In genomic region chr7:133011611-133012010, GRCm38 (mm10) we compare ENCODE assay signal across 10 mouse cellular contexts.
DNase-seq lines count a peak whose midpoint lies in the region; ATAC-seq and TF ChIP-seq lines count a peak whose summit lies in the region.
"Had no signal": no experiment of that assay in that cellular context is flagged by ENCODE, and none has a peak within 500 bp of the region (broad histone marks: within the 10 kb centered on the region; RNA-seq: fewer than 3 reads in every experiment).

No protein-coding gene starts in this region.

- peaks cover 90% of the 10 kb centered on the region for H3K4me1 ChIP-seq in heart, embryonic 12.5 days (replicated peaks)
- H3K4me1 ChIP-seq in lung, postnatal 0 days (ENCODE audit: insufficient read depth, low read depth, low read length), result peaks cover 3% of the 10 kb centered on the region; the same call in 1 of the 2 replicates
- H3K4me1 ChIP-seq in hindbrain, embryonic 15.5 days (replicated peaks), result peaks cover 86% of the 10 kb centered on the region

- no peak for TF ChIP-seq EP300 in lung, postnatal 0 days (IDR thresholded peaks at IDR 0.05)

- 63% methylated on average over 4 of the region's 4 CpGs for WGBS in heart, embryonic 12.5 days
- 38% methylated on average over 4 of the region's 4 CpGs for whole genome bisulfite sequencing in lung, postnatal 0 days
- WGBS in hindbrain, embryonic 15.5 days, result 26% methylated on average over 4 of the region's 4 CpGs

- no peak for DNase-seq in heart, postnatal 14 days
- DNase-seq in lung, postnatal 0 days (ENCODE audit: low spot score), result peak; percentile 19
- no peak for DNase-seq in lung, postnatal 4 days
- peak; percentile 90 for DNase-seq in retina, postnatal 1 day
- DNase-seq in right cerebral cortex, postnatal 4 days, result no peak
- DNase-seq in embryo, embryonic 9.5 days (ENCODE audit: extremely low spot score), result no peak
- DNase-seq: liver, embryonic 13.5 days had no signal

- H3K4me2 ChIP-seq in heart, embryonic 12.5 days, result peak overlapping the region; percentile 16; the same call in 1 of the 2 replicates
- H3K4me2 ChIP-seq in lung, postnatal 0 days (replicated peaks; ENCODE audit: low read depth, low read length), result no peak overlapping the region
- H3K4me2 ChIP-seq in hindbrain, embryonic 15.5 days, result peak overlapping the region; percentile 8
- H3K4me2 ChIP-seq: liver, embryonic 13.5 days had no signal

- no peak overlapping the region for H3K4me3 ChIP-seq in heart, embryonic 12.5 days
- no peak overlapping the region for H3K4me3 ChIP-seq in lung, postnatal 0 days (ENCODE audit: low read depth, low read length)
- no peak overlapping the region for H3K4me3 ChIP-seq in hindbrain, embryonic 15.5 days
- H3K4me3 ChIP-seq: liver, embryonic 13.5 days had no signal

- no peaks in the 10 kb centered on the region for H3K9me3 ChIP-seq in heart, embryonic 12.5 days (replicated peaks)
- no peaks in the 10 kb centered on the region for H3K9me3 ChIP-seq in lung, postnatal 0 days (ENCODE audit: low read length)
- no peaks in the 10 kb centered on the region for H3K9me3 ChIP-seq in hindbrain, embryonic 15.5 days
- H3K9me3 ChIP-seq: liver, embryonic 13.5 days had no signal

- H3K27me3 ChIP-seq in heart, embryonic 12.5 days (replicated peaks), result no peaks in the 10 kb centered on the region
- no peaks in the 10 kb centered on the region for H3K27me3 ChIP-seq in lung, postnatal 0 days (replicated peaks; ENCODE audit: insufficient read depth, low read length)
- no peaks in the 10 kb centered on the region for H3K27me3 ChIP-seq in hindbrain, embryonic 15.5 days
- H3K27me3 ChIP-seq: liver, embryonic 13.5 days had no signal

- intact Hi-C loops in heart, postnatal 14 days (cut with DNase I), result no loop called here

- peak overlapping the region; percentile 49; the same call in 1 of the 2 replicates for H3K27ac ChIP-seq in heart, embryonic 12.5 days (ENCODE audit: poor library complexity, severe bottlenecking)
- H3K27ac ChIP-seq in lung, postnatal 0 days (ENCODE audit: low read length), result no peak overlapping the region
- H3K27ac ChIP-seq in hindbrain, embryonic 15.5 days (replicated peaks), result peak overlapping the region; percentile 72
- H3K27ac ChIP-seq: liver, embryonic 13.5 days had no signal

- no peak overlapping the region for H3K9ac ChIP-seq in heart, embryonic 12.5 days
- no peak overlapping the region for H3K9ac ChIP-seq in lung, postnatal 0 days (replicated peaks; ENCODE audit: low read depth)
- H3K9ac ChIP-seq in hindbrain, embryonic 15.5 days, result no peak overlapping the region
- H3K9ac ChIP-seq: liver, embryonic 13.5 days had no signal

- H3K36me3 ChIP-seq in heart, embryonic 12.5 days, result peaks cover 14% of the 10 kb centered on the region
- H3K36me3 ChIP-seq in lung, postnatal 0 days (ENCODE audit: insufficient read depth, low read length), result peaks cover 3% of the 10 kb centered on the region; the same call in 1 of the 2 replicates
- no peaks in the 10 kb centered on the region for H3K36me3 ChIP-seq in hindbrain, embryonic 15.5 days

- no peak for ATAC-seq in heart, embryonic 12.5 days (ENCODE audit: insufficient number of reproducible peaks, low FRiP score)
- no peak for ATAC-seq in lung, postnatal 0 days
- peak; percentile 1; the same call in 1 of the 2 replicates for ATAC-seq in hindbrain, embryonic 15.5 days (ENCODE audit: low FRiP score, low read depth)
- ATAC-seq: inflammation-experienced regulatory T-cells, adult 6 months had no signal

- TF ChIP-seq CTCF in lung, postnatal 0 days (IDR thresholded peaks at IDR 0.05), result no peak

Comparison
In these comparisons a context has a peak if more than half of its experiments do, and no peak if none do; other contexts are left out.
1. DNase-seq: peak in lung, postnatal 0 days (single experiment) and retina, postnatal 1 day (single experiment); none in heart, postnatal 14 days (0 of 2), lung, postnatal 4 days (0 of 2), right cerebral cortex, postnatal 4 days (single experiment) and embryo, embryonic 9.5 days (single experiment).